22 mouse cellular contexts compared by ENCODE assay signal in genomic region chr17:81176306-81176705, GRCm38 (mm10).
DNase-seq lines count a peak whose midpoint lies in the region; ATAC-seq and TF ChIP-seq lines count a peak whose summit lies in the region.
"Had no signal": no experiment of that assay in that cellular context is flagged by ENCODE, and none has a peak within 500 bp of the region (broad histone marks: within the 10 kb centered on the region; RNA-seq: fewer than 3 reads in every experiment).

No protein-coding gene starts in this region.

- no peak for ATAC-seq in liver, embryonic 15.5 days (ENCODE audit: insufficient read depth)
- no peak; the same call in 1 of the 2 replicates for ATAC-seq in liver, embryonic 16.5 days (ENCODE audit: low read depth)
- no peak for ATAC-seq in liver, embryonic 11.5 days (replicated peaks; ENCODE audit: low FRiP score)
- ATAC-seq in liver, postnatal 0 days, result no peak
- ATAC-seq in liver, embryonic 12.5 days, result no peak
- ATAC-seq: activated CD4-positive, CD25-positive, alpha-beta regulatory T cell, adult 4 months; CD4-positive, CD25-positive, alpha-beta regulatory T cell, adult 4 months; Patski had no signal

- H3K9ac ChIP-seq in liver, embryonic 15.5 days, result no peak overlapping the region
- H3K9ac ChIP-seq in liver, embryonic 16.5 days (ENCODE audit: low read depth, low read length), result no peak overlapping the region
- H3K9ac ChIP-seq in liver, embryonic 11.5 days (ENCODE audit: low read depth, low read length), result no peak overlapping the region
- H3K9ac ChIP-seq in liver, postnatal 0 days (replicated peaks), result no peak overlapping the region
- no peak overlapping the region for H3K9ac ChIP-seq in liver, embryonic 12.5 days
- no peak overlapping the region for H3K9ac ChIP-seq in MEL (ENCODE audit: control insufficient read depth, low read depth, low read length, poor library complexity, severe bottlenecking)

- no peak for TF ChIP-seq POLR2A in MEL (IDR thresholded peaks at IDR 0.05; ENCODE audit: control insufficient read depth in 1 of 2, insufficient read depth in 1 of 2, low read depth in 1 of 2, low read length in 2 of 2, poor library complexity in 1 of 2)

- no peaks in the 10 kb centered on the region for H3K79me2 ChIP-seq in MEL (ENCODE audit: control insufficient read depth, insufficient read depth, low read length, poor library complexity)

- no peak overlapping the region for H3K4me2 ChIP-seq in liver, embryonic 15.5 days
- H3K4me2 ChIP-seq in liver, embryonic 16.5 days (ENCODE audit: low read depth, low read length), result no peak overlapping the region
- no peak overlapping the region for H3K4me2 ChIP-seq in liver, embryonic 11.5 days
- H3K4me2 ChIP-seq in liver, postnatal 0 days (ENCODE audit: low read depth, low read length), result no peak overlapping the region
- H3K4me2 ChIP-seq in liver, embryonic 12.5 days, result no peak overlapping the region

- no peak for TF ChIP-seq RAD21 in MEL (IDR thresholded peaks at IDR 0.05; ENCODE audit: low read depth, low read length)

- no peak overlapping the region for H3K4me3 ChIP-seq in liver, embryonic 15.5 days (replicated peaks)
- no peak overlapping the region for H3K4me3 ChIP-seq in liver, embryonic 16.5 days (ENCODE audit: low read depth, low read length)
- no peak overlapping the region for H3K4me3 ChIP-seq in liver, embryonic 11.5 days (ENCODE audit: low read depth, low read length)
- no peak overlapping the region for H3K4me3 ChIP-seq in liver, postnatal 0 days (ENCODE audit: low read depth, low read length)
- H3K4me3 ChIP-seq in liver, embryonic 12.5 days, result no peak overlapping the region
- no peak overlapping the region for H3K4me3 ChIP-seq in MEL (ENCODE audit: control insufficient read depth in 1 of 2, insufficient read depth in 1 of 2, low read depth in 2 of 2, low read length in 2 of 2)

- no peaks in the 10 kb centered on the region for H3K27me3 ChIP-seq in liver, embryonic 15.5 days
- H3K27me3 ChIP-seq in liver, embryonic 16.5 days (ENCODE audit: control insufficient read depth, insufficient read depth, low read depth, low read length), result no peaks in the 10 kb centered on the region
- no peaks in the 10 kb centered on the region for H3K27me3 ChIP-seq in liver, embryonic 11.5 days (replicated peaks; ENCODE audit: control insufficient read depth, insufficient read depth, low read length)
- H3K27me3 ChIP-seq in liver, postnatal 0 days (ENCODE audit: insufficient read depth, low read length), result no peaks in the 10 kb centered on the region
- no peaks in the 10 kb centered on the region for H3K27me3 ChIP-seq in liver, embryonic 12.5 days (replicated peaks)
- no peaks in the 10 kb centered on the region for H3K27me3 ChIP-seq in MEL (ENCODE audit: control insufficient read depth in 1 of 2, insufficient read depth in 2 of 2, low read length in 2 of 2)

- H3K36me3 ChIP-seq in liver, embryonic 15.5 days (replicated peaks), result no peaks in the 10 kb centered on the region
- no peaks in the 10 kb centered on the region for H3K36me3 ChIP-seq in liver, embryonic 16.5 days (ENCODE audit: control insufficient read depth, insufficient read depth)
- no peaks in the 10 kb centered on the region for H3K36me3 ChIP-seq in liver, embryonic 11.5 days (ENCODE audit: control insufficient read depth, insufficient read depth, low read length)
- H3K36me3 ChIP-seq in liver, postnatal 0 days (replicated peaks; ENCODE audit: insufficient read depth, low read length), result no peaks in the 10 kb centered on the region
- no peaks in the 10 kb centered on the region for H3K36me3 ChIP-seq in liver, embryonic 12.5 days
- peaks cover 0 to 6% of the 10 kb centered on the region in 2 experiments; a peak in 2 of 4 replicates for H3K36me3 ChIP-seq in MEL (ENCODE audit: control insufficient read depth in 1 of 2, insufficient read depth in 2 of 2, low read length in 2 of 2)
- H3K36me3 ChIP-seq: G1E had no signal

- H3K9me3 ChIP-seq in liver, embryonic 15.5 days (replicated peaks), result no peaks in the 10 kb centered on the region
- no peaks in the 10 kb centered on the region for H3K9me3 ChIP-seq in liver, embryonic 16.5 days (replicated peaks; ENCODE audit: control insufficient read depth, low read length)
- peaks cover 2% of the 10 kb centered on the region; the same call in 1 of the 2 replicates for H3K9me3 ChIP-seq in liver, embryonic 11.5 days (ENCODE audit: control insufficient read depth, low read length)
- no peaks in the 10 kb centered on the region for H3K9me3 ChIP-seq in liver, postnatal 0 days (ENCODE audit: low read length)
- peaks cover 8% of the 10 kb centered on the region; the same call in 1 of the 2 replicates for H3K9me3 ChIP-seq in liver, embryonic 12.5 days (replicated peaks)
- no peaks in the 10 kb centered on the region for H3K9me3 ChIP-seq in MEL (replicated peaks; ENCODE audit: insufficient read depth, low read length)

- H3K4me1 ChIP-seq in liver, embryonic 15.5 days (replicated peaks), result peaks cover 4% of the 10 kb centered on the region; the same call in 1 of the 2 replicates
- H3K4me1 ChIP-seq in liver, embryonic 16.5 days (ENCODE audit: control insufficient read depth, low read depth, low read length), result no peaks in the 10 kb centered on the region; the same call in 1 of the 2 replicates
- no peaks in the 10 kb centered on the region for H3K4me1 ChIP-seq in liver, embryonic 11.5 days (replicated peaks; ENCODE audit: control insufficient read depth, insufficient read depth, low read length)
- H3K4me1 ChIP-seq in liver, postnatal 0 days (ENCODE audit: insufficient read depth), result 0 out of 2 replicates have a peak, but pooled peaks cover 2% of the 10 kb centered on the region
- H3K4me1 ChIP-seq in liver, embryonic 12.5 days, result 0 out of 2 replicates have a peak, but pooled peaks cover 3% of the 10 kb centered on the region
- H3K4me1 ChIP-seq in MEL (ENCODE audit: control insufficient read depth in 1 of 2, insufficient read depth in 2 of 2, low read length in 2 of 2), result peaks cover 0 to 8% of the 10 kb centered on the region in 2 experiments; a peak in 2 of 4 replicates

- no peak; the same call in 1 of the 2 replicates for TF ChIP-seq EP300 in liver, postnatal 0 days (IDR thresholded peaks at IDR 0.05; ENCODE audit: low read depth)
- TF ChIP-seq EP300 in MEL (IDR thresholded peaks at IDR 0.05; ENCODE audit: low read depth in 1 of 2, low read length in 2 of 2), result peak; percentile 52 to 58; a peak in 3 of 4 replicates

- WGBS in liver, embryonic 15.5 days (ENCODE audit: insufficient replicate concordance), result 65% methylated on average over 3 of the region's 3 CpGs
- WGBS in liver, embryonic 16.5 days (ENCODE audit: insufficient replicate concordance), result 74% methylated on average over 3 of the region's 3 CpGs
- 64% methylated on average over 3 of the region's 3 CpGs for WGBS in liver, embryonic 11.5 days
- WGBS in liver, postnatal 0 days (ENCODE audit: insufficient replicate concordance), result 69% methylated on average over 3 of the region's 3 CpGs
- 74% methylated on average over 3 of the region's 3 CpGs for WGBS in liver, embryonic 12.5 days (ENCODE audit: insufficient replicate concordance)

- no peak for DNase-seq in liver
- no peak for DNase-seq in liver, embryonic 11.5 days (ENCODE audit: low spot score)
- DNase-seq in liver, postnatal 0 days, result no peak
- DNase-seq in MEL (ENCODE audit: low read depth, low spot score), result no peak
- no peak for DNase-seq in layer of hippocampus, postnatal 10 days (ENCODE audit: low spot score in 2 of 2)
- DNase-seq: adrenal gland, adult 2 months; adrenal gland, adult 8-10 months; adrenal gland, postnatal 10 days; adrenal gland, postnatal 14 days; adrenal gland, postnatal 25 days; adrenal gland, postnatal 36 days; B cell, adult 2 months; cerebellum, adult 11 months; cerebellum, adult 11-12 months; cerebellum, adult 18-20 months had no signal

- H3K27ac ChIP-seq in liver, embryonic 15.5 days (replicated peaks), result peak overlapping the region; percentile 31; the same call in 1 of the 2 replicates
- peak overlapping the region; percentile 48; the same call in 1 of the 2 replicates for H3K27ac ChIP-seq in liver, embryonic 16.5 days (ENCODE audit: low read length)
- no peak overlapping the region for H3K27ac ChIP-seq in liver, embryonic 11.5 days (ENCODE audit: low read depth, low read length)
- H3K27ac ChIP-seq in liver, postnatal 0 days (ENCODE audit: low read depth), result peak overlapping the region; percentile 75
- no peak overlapping the region for H3K27ac ChIP-seq in liver, embryonic 12.5 days
- no peak overlapping the region for H3K27ac ChIP-seq in MEL (ENCODE audit: control insufficient read depth, low read depth, low read length)

- no peak for TF ChIP-seq CTCF in liver, postnatal 0 days (IDR thresholded peaks at IDR 0.05; ENCODE audit: low read depth)
- TF ChIP-seq CTCF in MEL (IDR thresholded peaks at IDR 0.05 in 2 of 3, conservative IDR thresholded peaks at IDR 0.05 in 1 of 3; ENCODE audit: control insufficient read depth in 1 of 3, insufficient read depth in 1 of 3, low read depth in 2 of 3, low read length in 3 of 3, poor library complexity in 1 of 3, severe bottlenecking in 1 of 3), result no peak

TF ChIP-seq in MEL, 35 proteins besides CTCF, POLR2A, EP300 and RAD21:
- TF ChIP-seq BHLHE40 (IDR thresholded peaks at IDR 0.05; ENCODE audit: borderline replicate concordance, low read depth, low read length) (0 out of 2 replicates have a peak, but pooled peaks have one; percentile 19), GATA1 (IDR thresholded peaks at IDR 0.05; ENCODE audit: low read depth, low read length) (peak; percentile 45; the same call in 1 of the 2 replicates), ZNF384 (IDR thresholded peaks at IDR 0.05; ENCODE audit: low read depth, low read length) (peak; percentile 69), MXI1 (IDR thresholded peaks at IDR 0.05; ENCODE audit: low read depth, low read length) (no peak)

Comparison
In these comparisons a context has a peak if more than half of its experiments do, and no peak if none do; other contexts are left out.
1. H3K27ac ChIP-seq: peak in liver, embryonic 15.5 days (single experiment), liver, embryonic 16.5 days (single experiment) and liver, postnatal 0 days (single experiment); none in liver, embryonic 11.5 days (single experiment), liver, embryonic 12.5 days (single experiment) and MEL (single experiment).